Mouse (Mus musculus): ENCODE measurements around the gene Bbs1. TPM values are rescaled to one million over a fixed set of nuclear protein-coding genes. Genes with fewer than 3 reads are reported as not detected.
A peak's percentile ranks its signal among the peaks of the same experiment; 100 is the strongest.

Bbs1 gene
- polyA plus RNA-seq, 1 experiment from 2014 or later, result 8.4 TPM

GRCm38 (mm10) chr19:4850281-4850680, 56.1 kb downstream of the Bbs1 start:
- no peak overlapping the region for H3K4me3 ChIP-seq (replicated peaks)
- no peaks in the 10 kb centered on the region for H3K27me3 ChIP-seq (replicated peaks)
- ATAC-seq (ENCODE audit: low FRiP score), result no peak
- H3K36me3 ChIP-seq, result no peaks in the 10 kb centered on the region
- H3K9me3 ChIP-seq (replicated peaks), result no peaks in the 10 kb centered on the region
- 50% methylated on average over 5 of the region's 5 CpGs for WGBS
- no peak overlapping the region for H3K4me2 ChIP-seq
- H3K4me1 ChIP-seq, result peaks cover 6% of the 10 kb centered on the region
- H3K27ac ChIP-seq (replicated peaks), result no peak overlapping the region
- H3K9ac ChIP-seq (replicated peaks), result no peak overlapping the region

GRCm38 (mm10) chr19:4849800-4850199, 56.6 kb downstream of the Bbs1 start:
- Histone ChIP-seq H3K36me3 (no peaks in the 10 kb centered on the region), H3K4me3 (replicated peaks) (no peak overlapping the region), H3K4me1 (peaks cover 6% of the 10 kb centered on the region), H3K27ac (replicated peaks) (no peak overlapping the region), H3K27me3 (replicated peaks) (no peaks in the 10 kb centered on the region), H3K9ac (replicated peaks) (no peak overlapping the region), H3K9me3 (replicated peaks) (no peaks in the 10 kb centered on the region), H3K4me2 (no peak overlapping the region)
- 50% methylated on average over 4 of the region's 4 CpGs for WGBS
- ATAC-seq (ENCODE audit: low FRiP score), result no peak

DNA sequence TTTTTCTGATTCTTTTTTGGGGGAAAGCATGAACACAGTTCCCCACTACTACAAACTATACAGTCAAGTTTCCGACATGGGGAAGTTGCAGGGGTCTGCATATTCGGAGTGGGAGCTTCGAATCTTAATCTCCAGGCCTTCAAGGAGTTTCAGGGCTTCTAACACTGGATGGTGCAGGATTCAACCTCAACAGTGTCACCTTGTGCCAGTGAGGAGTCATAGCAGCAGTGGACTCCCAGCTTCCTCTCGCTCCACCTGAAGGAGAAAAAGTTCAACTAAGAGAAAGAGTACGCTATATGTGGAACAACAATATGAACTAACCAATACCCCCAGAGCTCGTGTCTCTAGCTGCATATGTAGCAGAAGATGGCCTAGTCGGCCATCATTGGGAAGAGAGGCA, 58.9 kb downstream of the Bbs1 start:
- no peaks in the 10 kb centered on the region for H3K4me1 ChIP-seq
- H3K4me2 ChIP-seq, result no peak overlapping the region
- no peaks in the 10 kb centered on the region for H3K36me3 ChIP-seq
- no peak overlapping the region for H3K27ac ChIP-seq (replicated peaks)
- H3K9ac ChIP-seq (replicated peaks), result no peak overlapping the region
- ATAC-seq (ENCODE audit: low FRiP score), result no peak
- WGBS, result 41% methylated on average over 7 of the region's 7 CpGs
- no peak overlapping the region for H3K4me3 ChIP-seq (replicated peaks)
- H3K9me3 ChIP-seq (replicated peaks), result no peaks in the 10 kb centered on the region
- peaks cover 2% of the 10 kb centered on the region; the same call in 1 of the 2 replicates for H3K27me3 ChIP-seq (replicated peaks)

DNA sequence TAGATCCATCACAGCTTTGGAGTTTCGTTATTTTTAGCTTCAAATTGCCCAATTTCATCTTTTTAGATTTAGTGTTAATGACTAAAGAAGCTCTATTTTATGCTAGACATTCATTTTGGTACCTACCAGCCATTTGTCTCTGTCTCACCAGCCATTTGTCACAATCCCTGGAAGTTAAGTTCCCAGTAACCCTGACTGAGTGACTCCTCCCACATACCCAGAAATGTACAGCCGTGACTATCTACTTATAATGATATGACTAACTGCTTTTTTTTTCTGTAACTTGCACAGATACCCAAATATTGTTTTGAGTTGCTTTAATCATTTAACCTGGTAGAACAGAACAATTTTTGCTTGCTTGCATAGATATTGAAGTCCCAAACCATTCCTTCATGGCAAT, 60.6 kb downstream of the Bbs1 start:
- 70% methylated on average over 2 of the region's 2 CpGs for whole genome bisulfite sequencing
- no peak for ATAC-seq (ENCODE audit: low FRiP score)
- H3K4me2 ChIP-seq, result no peak overlapping the region
- no peaks in the 10 kb centered on the region for H3K36me3 ChIP-seq
- H3K9ac ChIP-seq (replicated peaks), result no peak overlapping the region
- H3K4me3 ChIP-seq (replicated peaks), result no peak overlapping the region
- H3K9me3 ChIP-seq (replicated peaks), result no peaks in the 10 kb centered on the region
- H3K27me3 ChIP-seq (replicated peaks), result peaks cover 14% of the 10 kb centered on the region
- no peak overlapping the region for H3K27ac ChIP-seq (replicated peaks)
- H3K4me1 ChIP-seq, result no peaks in the 10 kb centered on the region

DNA sequence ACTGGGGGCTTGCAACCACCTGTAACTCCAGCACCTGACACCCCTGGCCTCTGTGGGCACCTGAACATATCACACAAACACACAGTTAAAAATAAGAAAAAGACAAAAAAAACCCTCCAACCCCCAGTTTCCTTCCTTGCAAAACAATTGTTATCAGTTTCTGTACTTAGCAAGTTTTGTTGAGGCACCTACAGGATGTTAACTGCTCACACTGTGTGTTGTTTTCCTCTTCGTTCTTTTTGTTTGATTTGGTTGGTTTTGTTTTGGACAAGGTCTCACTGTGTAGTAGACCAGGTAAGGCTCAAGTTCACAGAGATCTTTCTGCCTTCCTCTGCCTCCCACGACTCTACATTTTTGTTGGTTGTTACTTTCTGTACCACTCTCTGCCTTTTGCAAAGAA, 63.8 kb downstream of the Bbs1 start:
- ATAC-seq (ENCODE audit: low FRiP score), result no peak
- no peak overlapping the region for H3K27ac ChIP-seq (replicated peaks)
- peaks cover 22% of the 10 kb centered on the region for H3K4me1 ChIP-seq
- no peak overlapping the region for H3K9ac ChIP-seq (replicated peaks)
- H3K4me2 ChIP-seq, result no peak overlapping the region
- H3K4me3 ChIP-seq (replicated peaks), result no peak overlapping the region
- H3K36me3 ChIP-seq, result no peaks in the 10 kb centered on the region
- H3K9me3 ChIP-seq (replicated peaks), result no peaks in the 10 kb centered on the region
- peaks cover 24% of the 10 kb centered on the region for H3K27me3 ChIP-seq (replicated peaks)
- WGBS, result 75% methylated on average over 2 of the region's 2 CpGs

DNA sequence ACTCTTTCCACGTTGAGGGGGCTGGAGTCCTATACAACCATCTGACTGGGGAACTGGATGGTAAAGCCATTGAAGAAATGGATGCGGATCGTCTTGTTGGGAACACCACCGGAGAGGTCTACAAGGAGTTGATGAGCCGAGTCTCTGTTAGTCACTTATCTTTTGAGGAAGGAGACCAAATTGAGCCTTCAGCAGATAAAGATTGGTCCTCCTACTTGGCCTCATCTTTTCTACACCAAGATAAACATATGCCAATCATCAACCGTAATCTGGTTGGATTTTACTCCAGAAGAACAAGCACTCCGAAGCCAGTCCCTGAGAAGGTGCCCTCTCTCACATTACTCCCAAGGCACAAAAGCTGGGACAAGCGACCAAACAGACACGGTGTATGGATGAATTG, 65.6 kb downstream of the Bbs1 start:
- WGBS, result 83% methylated on average over 9 of the region's 9 CpGs

DNA sequence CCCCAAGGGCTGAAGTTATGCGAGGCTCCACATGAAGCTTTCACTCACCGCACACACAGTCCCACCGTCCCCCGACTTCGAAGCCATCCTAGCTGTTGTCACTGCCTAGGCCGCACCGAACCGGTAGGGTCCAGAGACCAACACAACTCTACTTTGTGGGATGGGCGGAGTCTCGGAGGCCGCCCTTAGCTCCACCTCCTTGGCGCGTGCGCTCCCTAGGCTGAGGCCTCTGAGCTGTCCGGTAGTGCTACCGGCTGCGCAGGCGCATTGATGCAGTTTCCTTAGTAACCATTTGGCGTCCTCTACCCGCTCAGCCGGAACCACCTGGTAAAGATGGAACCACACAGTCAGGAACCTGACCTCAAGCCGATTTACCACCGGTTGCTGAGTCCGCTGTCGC, 67.3 kb downstream of the Bbs1 start, which contains the start of the genes Ccs and Ccdc87:
TSS of gene Ccs (minus strand) at position 184 of the 400 bp plus-strand sequence.
TSS of gene Ccdc87 (plus strand) at position 218 of the 400 bp plus-strand sequence.
- no peaks in the 10 kb centered on the region for H3K9me3 ChIP-seq (replicated peaks)
- H3K4me3 ChIP-seq (replicated peaks), result peak within 1 kb of the TSS; percentile 60
- H3K27ac ChIP-seq (replicated peaks), result no peak within 1 kb of the TSS; the same call in 1 of the 2 replicates
- H3K9ac ChIP-seq (replicated peaks), result peak within 1 kb of the TSS; percentile 52
- under 1% methylated on average over 25 of the region's 25 CpGs for WGBS
- peaks cover 22% of the 10 kb centered on the region for H3K4me1 ChIP-seq
- H3K36me3 ChIP-seq, result no peaks in the 10 kb centered on the region
- H3K4me2 ChIP-seq, result peak within 1 kb of the TSS; percentile 97
- H3K27me3 ChIP-seq (replicated peaks), result peaks cover 24% of the 10 kb centered on the region
- peak; percentile 99 for ATAC-seq (ENCODE audit: low FRiP score)

More for the DNA sequence above, 65.6 kb downstream of the Bbs1 start:
- no peaks in the 10 kb centered on the region for H3K36me3 ChIP-seq
- no peaks in the 10 kb centered on the region for H3K9me3 ChIP-seq (replicated peaks)
- H3K4me1 ChIP-seq, result peaks cover 22% of the 10 kb centered on the region
- no peak overlapping the region for H3K9ac ChIP-seq (replicated peaks)
- H3K4me3 ChIP-seq (replicated peaks), result no peak overlapping the region
- H3K27ac ChIP-seq (replicated peaks), result no peak overlapping the region
- H3K4me2 ChIP-seq, result no peak overlapping the region
- peaks cover 24% of the 10 kb centered on the region for H3K27me3 ChIP-seq (replicated peaks)
- ATAC-seq (ENCODE audit: low FRiP score), result no peak

GRCm38 (mm10) chr19:4838526-4839140, 67.8 kb downstream of the Bbs1 start:
- Histone ChIP-seq H3K4me3 (replicated peaks) (peak overlapping the region; percentile 60), H3K27me3 (replicated peaks) (peaks cover 24% of the 10 kb centered on the region), H3K36me3 (0 out of 2 replicates have a peak, but pooled peaks cover 3% of the 10 kb centered on the region), H3K27ac (replicated peaks) (no peak overlapping the region; the same call in 1 of the 2 replicates), H3K4me1 (peaks cover 22% of the 10 kb centered on the region), H3K9me3 (replicated peaks) (no peaks in the 10 kb centered on the region), H3K9ac (replicated peaks) (peak overlapping the region; percentile 52), H3K4me2 (peak overlapping the region; percentile 97)
- WGBS, result 36% methylated on average over 10 of the region's 10 CpGs
- ATAC-seq (ENCODE audit: low FRiP score), result peak; percentile 32; the same call in 1 of the 2 replicates

DNA sequence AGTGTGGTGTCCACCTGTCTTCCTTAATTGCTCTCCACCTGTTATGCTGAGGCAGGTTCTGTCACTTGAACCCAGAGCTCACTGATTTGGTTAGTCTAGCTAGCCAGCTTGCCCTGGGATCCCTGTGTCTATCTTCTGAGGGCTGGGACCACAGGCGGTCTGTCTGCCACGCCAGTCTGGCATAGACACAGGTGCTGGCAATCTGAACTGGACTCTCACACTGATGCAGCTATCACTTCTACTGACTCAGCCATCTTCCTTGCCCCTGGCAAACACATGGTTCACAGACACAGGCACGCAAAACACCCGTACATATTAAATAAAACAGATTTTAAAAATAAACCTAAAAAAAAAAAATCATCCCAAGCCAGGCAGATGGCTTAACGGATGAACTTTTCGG, 69.4 kb downstream of the Bbs1 start:
- Histone ChIP-seq H3K4me3 (replicated peaks) (no peak overlapping the region), H3K27me3 (replicated peaks) (peaks cover 22% of the 10 kb centered on the region), H3K9ac (replicated peaks) (no peak overlapping the region), H3K4me1 (peaks cover 29% of the 10 kb centered on the region), H3K27ac (replicated peaks) (no peak overlapping the region), H3K36me3 (peaks cover 15% of the 10 kb centered on the region), H3K9me3 (replicated peaks) (no peaks in the 10 kb centered on the region), H3K4me2 (no peak overlapping the region)
- 95% methylated on average over 6 of the region's 6 CpGs for WGBS
- ATAC-seq (ENCODE audit: low FRiP score), result no peak

Other genes starting within 250 kb of the Bbs1 start
- gene Gm960, start 208.0 kb downstream of the Bbs1 start, polyA plus RNA-seq (2015; fragmentation: Nextera tagmentation; extraction: Ambion mirVana), result 7.2 and 7.7 TPM in 2 replicates
- gene Sptbn2, start 195.5 kb downstream of the Bbs1 start, polyA plus RNA-seq (2015; fragmentation: Nextera tagmentation; extraction: Ambion mirVana), result 19.0 and 25.6 TPM in 2 replicates
- 119 and 132 TPM in 2 replicates for gene Rbm4b, start 150.1 kb downstream of the Bbs1 start, polyA plus RNA-seq (2015; fragmentation: Nextera tagmentation; extraction: Ambion mirVana)
- gene Rbm4, start 112.7 kb downstream of the Bbs1 start, polyA plus RNA-seq (2015; fragmentation: Nextera tagmentation; extraction: Ambion mirVana), result 67.2 and 76.2 TPM in 2 replicates
- 14.8 and 20.1 TPM in 2 replicates for gene Gm21992, start 95.0 kb downstream of the Bbs1 start, polyA plus RNA-seq (2015; fragmentation: Nextera tagmentation; extraction: Ambion mirVana)
- 55.0 and 65.1 TPM in 2 replicates for gene Rbm14, start 95.0 kb downstream of the Bbs1 start, polyA plus RNA-seq (2015; fragmentation: Nextera tagmentation; extraction: Ambion mirVana)
- gene Ccs, start 67.3 kb downstream of the Bbs1 start, polyA plus RNA-seq (2015; fragmentation: Nextera tagmentation; extraction: Ambion mirVana), result 42.4 and 47.9 TPM in 2 replicates
- gene Ccdc87, start 67.3 kb downstream of the Bbs1 start, polyA plus RNA-seq (2015; fragmentation: Nextera tagmentation; extraction: Ambion mirVana), result 0.37 and 0.52 TPM in 2 replicates
- 74.5 and 86.5 TPM in 2 replicates for gene Ctsf, start 51.5 kb downstream of the Bbs1 start, polyA plus RNA-seq (2015; fragmentation: Nextera tagmentation; extraction: Ambion mirVana)
- 2.9 and 11.3 TPM in 2 replicates for gene Actn3, start 28.7 kb downstream of the Bbs1 start, polyA plus RNA-seq (2015; fragmentation: Nextera tagmentation; extraction: Ambion mirVana)
- gene Zdhhc24, start 28.0 kb downstream of the Bbs1 start, polyA plus RNA-seq (2015; fragmentation: Nextera tagmentation; extraction: Ambion mirVana), result 19.7 and 20.5 TPM in 2 replicates
- 104 TPM in 2 replicates for gene Dpp3, start 21.7 kb upstream of the Bbs1 start, polyA plus RNA-seq (2015; fragmentation: Nextera tagmentation; extraction: Ambion mirVana)
- gene Peli3, start 36.5 kb upstream of the Bbs1 start, polyA plus RNA-seq (2015; fragmentation: Nextera tagmentation; extraction: Ambion mirVana), result 12.0 and 13.2 TPM in 2 replicates
- 97.3 and 105 TPM in 2 replicates for gene Mrpl11, start 55.5 kb upstream of the Bbs1 start, polyA plus RNA-seq (2015; fragmentation: Nextera tagmentation; extraction: Ambion mirVana)
- gene Npas4, start 83.7 kb upstream of the Bbs1 start, polyA plus RNA-seq (2015; fragmentation: Nextera tagmentation; extraction: Ambion mirVana), result 0.36 and 0.42 TPM in 2 replicates
- 12.8 and 14.0 TPM in 2 replicates for gene Slc29a2, start 117.2 kb upstream of the Bbs1 start, polyA plus RNA-seq (2015; fragmentation: Nextera tagmentation; extraction: Ambion mirVana)
- gene B4gat1, start 132.2 kb upstream of the Bbs1 start, polyA plus RNA-seq (2015; fragmentation: Nextera tagmentation; extraction: Ambion mirVana), result 103 and 113 TPM in 2 replicates
- gene AC124502.3, start 132.3 kb upstream of the Bbs1 start, polyA plus RNA-seq (2015; fragmentation: Nextera tagmentation; extraction: Ambion mirVana), result 4.1 and 4.2 TPM in 2 replicates
- 21.6 and 32.6 TPM in 2 replicates for gene Brms1, start 134.7 kb upstream of the Bbs1 start, polyA plus RNA-seq (2015; fragmentation: Nextera tagmentation; extraction: Ambion mirVana)
- gene Rin1, start 143.9 kb upstream of the Bbs1 start, polyA plus RNA-seq (2015; fragmentation: Nextera tagmentation; extraction: Ambion mirVana), result 0.89 and 1.0 TPM in 2 replicates
- gene Cd248, start 161.4 kb upstream of the Bbs1 start, polyA plus RNA-seq (2015; fragmentation: Nextera tagmentation; extraction: Ambion mirVana), result 19.9 and 27.4 TPM in 2 replicates
- gene Tmem151a, start 178.9 kb upstream of the Bbs1 start, polyA plus RNA-seq (2015; fragmentation: Nextera tagmentation; extraction: Ambion mirVana), result 29.7 and 38.5 TPM in 2 replicates
- gene Yif1a, start 181.9 kb upstream of the Bbs1 start, polyA plus RNA-seq (2015; fragmentation: Nextera tagmentation; extraction: Ambion mirVana), result 56.8 and 66.1 TPM in 2 replicates
- gene Cnih2, start 191.9 kb upstream of the Bbs1 start, polyA plus RNA-seq (2015; fragmentation: Nextera tagmentation; extraction: Ambion mirVana), result 294 and 369 TPM in 2 replicates
- gene Rab1b, start 200.4 kb upstream of the Bbs1 start, polyA plus RNA-seq (2015; fragmentation: Nextera tagmentation; extraction: Ambion mirVana), result 205 and 218 TPM in 2 replicates
- gene Klc2, start 211.9 kb upstream of the Bbs1 start, polyA plus RNA-seq (2015; fragmentation: Nextera tagmentation; extraction: Ambion mirVana), result 82.4 and 94.5 TPM in 2 replicates

Data from neural tube, embryonic 15.5 days (tissue).